Mouse (Mus musculus) lung, adult 2 months (tissue): Measurements from ENCODE around the gene Gh.

ENCODE experiments used
- CTCF ChIP-seq: fragments of 200-500 bp; IDR thresholded peaks from 2 replicates; pipeline ENCODE4 v1.5.1; 2011; ENCODE audit warnings: mild to moderate bottlenecking, low read length, control low read depth; ENCODE audit not compliant: insufficient read depth
- POLR2A ChIP-seq: fragments of 200-500 bp; IDR thresholded peaks from 2 replicates; pipeline ENCODE4 v1.6.1; 2011; ENCODE audit warnings: low read depth, mild to moderate bottlenecking, control low read depth, low read length, borderline replicate concordance; ENCODE audit errors: extremely low read depth

DNA sequence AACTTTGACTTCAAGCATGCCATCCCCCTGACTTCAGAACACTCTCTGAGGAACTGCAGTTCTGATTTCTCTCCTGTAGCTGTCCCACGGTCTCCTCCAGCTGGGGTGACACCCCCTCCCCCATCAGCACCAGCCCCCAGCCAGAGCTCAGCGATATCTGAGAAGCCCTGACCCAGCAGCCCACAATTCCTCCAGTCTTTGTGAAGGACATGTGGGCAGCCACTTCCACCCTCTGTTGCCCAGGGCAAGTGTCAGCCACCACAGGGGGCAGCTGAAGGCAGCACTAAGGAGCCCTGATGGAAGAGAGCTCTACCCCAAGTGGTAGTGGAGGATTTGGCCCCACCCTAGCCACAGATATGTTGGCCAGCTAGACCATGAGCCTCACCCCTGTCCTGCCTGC lies 32.4 kb upstream of the Gh start:
- TF ChIP-seq CTCF (no peak), POLR2A (no peak)
